Mouse (Mus musculus) spleen, adult 2 months (tissue): ENCODE results near the gene Camta1. TPM values are rescaled to one million over a fixed set of nuclear protein-coding genes. Genes with fewer than 3 reads are reported as not detected.

Experiments
- DNase-seq, 2 experiments: peaks; one replicate each; pipeline versions ENCODE4 v3.0.0 to v3.0.0-alpha.2; 2012 to 2021; ENCODE audit warnings: low spot score in 2 of 2, low read depth in 1 of 2
- H3K27ac ChIP-seq: fragments of 200-500 bp; 2 replicates; pipeline ENCODE4 v1.5.1; 2012; ENCODE audit warnings: low read length, inconsistent platforms; ENCODE audit not compliant: insufficient read depth
- H3K27me3 ChIP-seq: fragments of 200-500 bp; 2 replicates; pipeline ENCODE4 v1.6.1; 2012; ENCODE audit warnings: mild to moderate bottlenecking, moderate library complexity, low read length, inconsistent platforms; ENCODE audit not compliant: control insufficient read depth, insufficient read depth
- H3K36me3 ChIP-seq: fragments of 200-500 bp; 2 replicates; pipeline ENCODE4 v1.6.1; 2012; ENCODE audit warnings: mild to moderate bottlenecking, low read length, inconsistent platforms; ENCODE audit not compliant: control insufficient read depth, insufficient read depth
- H3K4me1 ChIP-seq: fragments of 200-500 bp; 2 replicates; pipeline ENCODE4 v1.6.1; 2011; ENCODE audit warnings: inconsistent platforms; ENCODE audit not compliant: control insufficient read depth, insufficient read depth, insufficient read length
- H3K4me3 ChIP-seq: fragments of 200-500 bp; 2 replicates; pipeline ENCODE4 v1.5.1; 2011; ENCODE audit warnings: mild to moderate bottlenecking, inconsistent platforms; ENCODE audit not compliant: insufficient read depth, insufficient read length; ENCODE audit errors: extremely low read depth
- CTCF ChIP-seq: fragments of 200-500 bp; IDR thresholded peaks from 2 replicates; pipeline ENCODE4 v1.5.1; 2011; ENCODE audit warnings: mild to moderate bottlenecking, inconsistent platforms; ENCODE audit not compliant: insufficient read depth, insufficient read length, insufficient replicate concordance; ENCODE audit errors: extremely low read depth
- POLR2A ChIP-seq: fragments of 200-500 bp; IDR thresholded peaks from 2 replicates; pipeline ENCODE4 v1.6.1; 2011; ENCODE audit warnings: low read depth, low read length, inconsistent platforms
- WGBS: fragments of 180-500 bp; shearing (Covaris S2); methylation state at CpG from one replicate; pipeline ENCODE4 v1.1.7; 2018; 5-methylcytosine and 5-hydroxymethylcytosine counted together
- polyA plus RNA-seq: library from polyadenylated mRNA; depleted of rRNA; stranded (reverse); fragments of >200 nt; gene quantifications from 2 replicates; pipeline ENCODE4 v1.2.3, GENCODE M21; 2012

The Camta1 gene
- polyA plus RNA-seq, 1 experiment = 7.7 TPM

DNA sequence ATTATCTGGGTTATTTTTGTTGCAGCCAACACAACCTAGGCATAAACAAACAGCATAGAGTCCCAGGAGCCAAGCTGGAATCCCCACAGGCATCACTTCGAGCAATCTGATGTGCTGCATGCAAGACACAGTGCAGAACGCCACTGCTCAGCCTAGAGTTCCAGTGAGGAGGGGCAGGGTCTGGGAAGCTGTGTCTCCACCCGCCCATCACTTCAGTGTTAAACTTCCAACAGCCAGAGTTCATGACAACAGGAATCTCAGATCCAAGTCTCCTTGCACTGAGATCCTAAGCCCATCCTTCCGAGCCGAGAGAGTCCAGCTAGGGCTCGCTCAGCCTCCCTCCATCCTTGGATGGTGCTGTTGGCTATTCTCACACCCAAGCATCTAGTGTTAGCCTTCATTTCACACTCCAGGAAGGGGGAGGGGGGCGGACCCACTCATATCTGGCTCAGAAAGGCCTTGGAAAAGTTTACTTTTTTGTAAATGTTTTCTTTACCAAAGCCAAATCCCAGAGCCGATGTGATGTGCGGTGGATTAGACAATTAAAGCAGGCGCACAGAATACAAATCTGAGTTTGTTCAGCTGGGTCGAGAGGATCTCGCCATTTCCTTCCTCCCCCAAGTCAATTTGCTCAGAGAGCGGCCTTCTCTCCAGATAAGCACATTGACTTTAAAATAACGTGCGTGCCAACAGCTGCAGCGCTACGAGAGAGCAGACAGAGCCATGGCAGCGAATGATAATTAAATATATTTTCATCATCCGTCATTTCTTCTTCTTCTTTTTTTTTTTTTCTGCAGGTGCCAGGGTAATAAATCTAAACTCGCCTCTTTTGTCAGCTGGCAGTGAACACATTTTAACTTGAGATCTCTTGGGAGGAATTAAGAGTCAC lies 120.2 kb downstream of the Camta1 start:
- no peaks in the 10 kb centered on the region for H3K27me3 ChIP-seq
- WGBS = 21% methylated on average over 20 of the region's 20 CpGs
- DNase-seq = no peak
- no peak for TF ChIP-seq CTCF
- no peak for TF ChIP-seq POLR2A
- H3K4me1 ChIP-seq = peaks cover 9% of the 10 kb centered on the region; the same call in 1 of the 2 replicates
- no peak overlapping the region for H3K4me3 ChIP-seq
- no peak overlapping the region for H3K27ac ChIP-seq
- H3K36me3 ChIP-seq = no peaks in the 10 kb centered on the region

DNA sequence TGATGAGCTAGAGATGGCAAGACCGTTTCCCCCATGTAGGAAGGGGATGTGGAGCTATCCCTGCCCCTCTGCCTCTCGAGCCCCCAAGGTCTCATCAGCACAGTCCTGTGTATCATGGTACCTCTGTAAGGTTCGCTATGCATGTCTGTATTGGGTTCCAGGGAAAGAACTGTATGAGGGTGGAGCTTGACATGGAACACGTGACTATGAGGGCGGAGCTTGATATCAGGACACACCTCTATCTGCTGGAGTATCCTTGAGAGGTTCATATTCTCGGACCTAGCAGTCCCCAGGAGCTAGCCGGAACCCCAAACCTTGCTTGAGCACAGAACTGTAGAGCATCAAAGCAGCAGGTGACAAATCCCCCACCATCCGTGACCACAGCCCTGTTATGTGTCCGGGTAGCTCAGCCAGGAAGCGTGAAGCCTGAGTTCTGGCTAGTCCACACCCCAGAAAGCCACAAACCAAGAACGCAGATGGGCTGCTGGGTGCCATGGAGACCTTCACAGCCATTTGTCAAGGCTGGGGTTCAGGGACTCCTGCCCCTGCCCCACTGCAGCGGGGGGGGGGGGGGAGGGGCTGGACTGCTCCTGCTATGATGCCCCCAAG lies 122.2 kb downstream of the Camta1 start:
- DNase-seq = no peak
- TF ChIP-seq CTCF (no peak), POLR2A (no peak)
- WGBS = 33% methylated on average over 12 of the region's 12 CpGs

GRCm38 (mm10) chr4:151738875-151739274 lies 122.8 kb downstream of the Camta1 start:
- Histone ChIP-seq H3K4me1 (peaks cover 9% of the 10 kb centered on the region; the same call in 1 of the 2 replicates), H3K36me3 (no peaks in the 10 kb centered on the region), H3K27ac (no peak overlapping the region), H3K4me3 (no peak overlapping the region), H3K27me3 (no peaks in the 10 kb centered on the region)
- DNase-seq = no peak
- TF ChIP-seq POLR2A (no peak), CTCF (no peak)
- WGBS = 82% methylated on average over 11 of the region's 11 CpGs

More for the DNA sequence above, 122.2 kb downstream of the Camta1 start:
- Histone ChIP-seq H3K4me3 (no peak overlapping the region), H3K27me3 (no peaks in the 10 kb centered on the region), H3K36me3 (no peaks in the 10 kb centered on the region), H3K4me1 (peaks cover 9% of the 10 kb centered on the region; the same call in 1 of the 2 replicates), H3K27ac (no peak overlapping the region)

- Histone ChIP-seq H3K36me3 (no peaks in the 10 kb centered on the region), H3K27ac (no peak overlapping the region)
- 82% methylated on average over 5 of the region's 5 CpGs for WGBS
Measured at GRCm38 (mm10) chr4:151738280-151738679, 123.4 kb downstream of the Camta1 start.

GRCm38 (mm10) chr4:151732668-151733067 lies 129.0 kb downstream of the Camta1 start:
- no peaks in the 10 kb centered on the region for H3K36me3 ChIP-seq
- no peak overlapping the region for H3K4me3 ChIP-seq
- no peak overlapping the region for H3K27ac ChIP-seq
- TF ChIP-seq POLR2A (no peak), CTCF (no peak)
- DNase-seq = no peak
- H3K4me1 ChIP-seq = no peaks in the 10 kb centered on the region
- 91% methylated on average over 10 of the region's 10 CpGs for WGBS
- H3K27me3 ChIP-seq = no peaks in the 10 kb centered on the region

More at GRCm38 (mm10) chr4:151738280-151738679, 123.4 kb downstream of the Camta1 start:
- TF ChIP-seq CTCF = no peak
- no peak for TF ChIP-seq POLR2A
- Histone ChIP-seq H3K4me3 (no peak overlapping the region), H3K4me1 (peaks cover 9% of the 10 kb centered on the region; the same call in 1 of the 2 replicates), H3K27me3 (no peaks in the 10 kb centered on the region)
- DNase-seq = no peak

DNA sequence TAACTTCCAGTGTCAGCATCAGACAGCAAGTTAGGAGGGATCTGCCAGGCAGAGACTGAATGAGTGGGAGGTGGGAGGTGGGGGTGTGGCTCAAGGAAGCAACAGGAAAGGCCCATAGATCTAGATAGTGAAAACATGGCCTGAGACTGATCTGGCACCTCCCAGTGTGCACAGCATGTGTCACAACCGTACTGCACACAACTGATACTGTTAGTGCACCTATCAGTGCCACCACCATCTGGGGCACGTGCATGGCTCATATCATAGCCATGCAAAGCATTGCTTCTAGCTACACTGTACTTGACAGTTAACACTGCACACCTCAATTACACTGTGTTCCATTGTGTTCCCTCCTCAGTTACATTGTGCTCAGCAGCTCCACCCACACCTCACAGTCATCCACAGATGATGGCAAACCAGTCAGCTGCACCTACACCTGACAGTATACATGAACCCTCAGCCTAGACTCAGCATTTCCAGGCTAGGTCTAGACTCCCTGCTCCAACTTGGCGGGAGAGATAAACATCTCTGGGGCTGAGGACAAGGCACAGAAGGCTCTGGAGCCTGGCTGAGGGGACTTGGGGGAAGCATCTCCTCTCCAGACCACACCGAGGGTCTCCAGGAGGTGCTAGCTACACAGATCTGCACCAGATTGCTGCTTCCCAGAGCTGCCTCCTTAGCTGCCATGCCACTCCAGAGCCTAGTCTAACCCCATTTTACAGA lies 131.5 kb downstream of the Camta1 start:
- H3K4me1 ChIP-seq = no peaks in the 10 kb centered on the region
- H3K27ac ChIP-seq = no peak overlapping the region
- H3K36me3 ChIP-seq = no peaks in the 10 kb centered on the region
- DNase-seq = no peak
- H3K27me3 ChIP-seq = no peaks in the 10 kb centered on the region
- WGBS = 77% methylated on average over 4 of the region's 4 CpGs
- no peak overlapping the region for H3K4me3 ChIP-seq
- no peak for TF ChIP-seq POLR2A
- no peak for TF ChIP-seq CTCF
